Mouse (Mus musculus) erythroblast, embryonic 14.5 days (primary cell): ENCODE data around the gene Crebl2.

Experiments used
- GATA1 ChIP-seq: IDR thresholded peaks from 2 replicates; pipeline ENCODE4 v1.6.1; 2012; ENCODE audit warnings: low read length, inconsistent platforms, mixed read lengths
- TAL1 ChIP-seq: IDR thresholded peaks from 3 replicates; pipeline ENCODE4 v1.6.1; 2012; ENCODE audit warnings: low read length, inconsistent platforms, mixed read lengths

GRCm38 (mm10) chr6:134840346-134840745 lies 10.4 kb downstream of the Crebl2 start:
- TF ChIP-seq TAL1 (no peak), GATA1 (no peak)
